Mouse (Mus musculus) intestine, embryonic 14.5 days (tissue): Measurements from ENCODE around the gene Irf4. TPM values are rescaled to one million over a fixed set of nuclear protein-coding genes. Genes with fewer than 3 reads are reported as not detected.
A peak's percentile ranks its signal among the peaks of the same experiment; 100 is the strongest.

Source experiments
- ATAC-seq: fragments of 200-750 bp; cut with Nextera tagmentation; replicated peaks from 2 replicates; pipeline ENCODE4 v1.8.0; 2017; ENCODE audit warnings: low read depth, moderate number of reproducible peaks, moderate TSS enrichment, moderate library complexity; ENCODE audit not compliant: low FRiP score, low TSS enrichment
- DNase-seq: peaks from one replicate; pipeline ENCODE4 v3.0.0-alpha.2; 2018; ENCODE audit warnings: low spot score
- H3K27ac ChIP-seq: fragments of 300-500 bp; sonication (generic); 2 replicates; pipeline ENCODE4 v1.5.1; 2014; ENCODE audit warnings: low read depth, mild to moderate bottlenecking, control low read depth
- H3K27me3 ChIP-seq: fragments of 300-500 bp; sonication (generic); replicated peaks from 2 replicates; pipeline ENCODE4 v1.6.1; 2014; ENCODE audit warnings: low read length, control low read depth; ENCODE audit not compliant: control insufficient read depth, insufficient read depth
- H3K36me3 ChIP-seq: fragments of 300-500 bp; sonication (generic); 2 replicates; pipeline ENCODE4 v1.6.1; 2014; ENCODE audit warnings: low read length, control low read depth; ENCODE audit not compliant: control insufficient read depth, insufficient read depth
- H3K4me1 ChIP-seq: fragments of 300-500 bp; sonication (generic); replicated peaks from 2 replicates; pipeline ENCODE4 v1.6.1; 2014; ENCODE audit warnings: low read length, control low read depth, mixed read lengths; ENCODE audit not compliant: control insufficient read depth, insufficient read depth
- H3K4me2 ChIP-seq: fragments of 300-500 bp; sonication (generic); 2 replicates; pipeline ENCODE4 v1.6.1; 2014; ENCODE audit warnings: low read length
- H3K4me3 ChIP-seq: fragments of 300-500 bp; sonication (generic); 2 replicates; pipeline ENCODE4 v1.5.1; 2014; ENCODE audit warnings: low read depth, low read length, control low read depth, mixed read lengths
- H3K9ac ChIP-seq: fragments of 300-500 bp; sonication (generic); 2 replicates; pipeline ENCODE4 v1.6.1; 2014; ENCODE audit warnings: mild to moderate bottlenecking, low read length
- H3K9me3 ChIP-seq: fragments of 300-500 bp; sonication (generic); 2 replicates; pipeline ENCODE4 v1.6.1; 2016; ENCODE audit warnings: low read length, control low read depth; ENCODE audit not compliant: control insufficient read depth
- WGBS: fragments of 180-500 bp; shearing (Covaris S2); extraction: QIAGEN DNeasy Blood & Tissue Kit; methylation state at CpG from one replicate; pipeline ENCODE4 v1.1.7; 2014; 5-methylcytosine and 5-hydroxymethylcytosine counted together
- polyA plus RNA-seq: library from polyadenylated mRNA; unstranded; fragments of >200 nt; fragmentation: Nextera tagmentation; extraction: Ambion mirVana; gene quantifications from 2 replicates; pipeline ENCODE4 v1.2.1, GENCODE M21; 2014

The Irf4 gene
- polyA plus RNA-seq, 1 experiment from 2014 or later, result 0.04 TPM

DNA sequence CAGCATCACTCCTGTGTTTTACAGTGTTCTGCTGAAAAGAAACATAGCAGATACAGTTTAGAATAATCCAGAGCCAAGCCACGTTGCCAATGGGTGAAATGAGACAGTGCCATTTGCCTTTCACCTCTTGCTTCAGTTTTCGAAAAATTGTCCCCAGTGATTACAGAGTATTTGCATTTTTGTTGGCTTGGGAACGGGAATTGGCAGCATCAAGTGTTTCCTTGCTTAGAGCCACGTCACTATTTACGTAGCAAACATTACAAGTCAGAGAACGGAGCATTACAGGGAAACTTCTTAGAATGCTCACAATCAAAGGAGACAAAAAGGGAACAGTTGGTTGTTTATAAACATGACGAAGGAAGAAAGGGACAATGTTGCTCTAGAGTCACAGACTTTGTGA lies 3.9 kb upstream of the Irf4 start:
- Histone ChIP-seq H3K4me1 (0 out of 2 replicates have a peak, but pooled peaks cover 4% of the 10 kb centered on the region), H3K4me2 (no peak overlapping the region), H3K27ac (no peak overlapping the region), H3K27me3 (peaks cover 34% of the 10 kb centered on the region), H3K9me3 (no peaks in the 10 kb centered on the region), H3K4me3 (no peak overlapping the region), H3K36me3 (no peaks in the 10 kb centered on the region), H3K9ac (no peak overlapping the region)
- WGBS, result 68% methylated on average over 7 of the region's 7 CpGs
- no peak for ATAC-seq
- no peak for DNase-seq

DNA sequence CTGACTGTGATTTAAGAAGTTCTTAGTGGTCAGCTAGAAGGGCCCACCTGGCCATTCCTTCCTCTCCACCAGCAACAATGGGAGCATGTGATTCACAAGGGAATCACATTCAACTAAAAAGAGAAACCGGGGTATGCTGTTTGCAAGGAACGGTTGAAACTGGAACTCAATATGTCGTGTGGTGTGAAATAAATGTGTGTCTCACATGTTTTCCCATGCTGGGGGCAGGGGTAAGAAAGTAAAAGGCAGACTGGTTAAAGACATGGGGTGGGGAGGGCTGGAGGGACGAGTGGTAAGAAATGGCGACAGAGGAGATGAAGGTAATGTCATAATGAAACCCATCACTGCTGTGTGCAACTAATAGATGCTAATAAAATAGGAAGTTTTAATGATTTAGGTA lies 2.0 kb upstream of the Irf4 start:
- WGBS, result 74% methylated on average over 5 of the region's 5 CpGs
- no peak for ATAC-seq
- Histone ChIP-seq H3K4me1 (0 out of 2 replicates have a peak, but pooled peaks cover 4% of the 10 kb centered on the region), H3K9ac (no peak overlapping the region), H3K4me3 (no peak overlapping the region), H3K9me3 (no peaks in the 10 kb centered on the region), H3K27ac (no peak overlapping the region), H3K4me2 (no peak overlapping the region), H3K36me3 (no peaks in the 10 kb centered on the region), H3K27me3 (peaks cover 53% of the 10 kb centered on the region)
- no peak for DNase-seq

DNA sequence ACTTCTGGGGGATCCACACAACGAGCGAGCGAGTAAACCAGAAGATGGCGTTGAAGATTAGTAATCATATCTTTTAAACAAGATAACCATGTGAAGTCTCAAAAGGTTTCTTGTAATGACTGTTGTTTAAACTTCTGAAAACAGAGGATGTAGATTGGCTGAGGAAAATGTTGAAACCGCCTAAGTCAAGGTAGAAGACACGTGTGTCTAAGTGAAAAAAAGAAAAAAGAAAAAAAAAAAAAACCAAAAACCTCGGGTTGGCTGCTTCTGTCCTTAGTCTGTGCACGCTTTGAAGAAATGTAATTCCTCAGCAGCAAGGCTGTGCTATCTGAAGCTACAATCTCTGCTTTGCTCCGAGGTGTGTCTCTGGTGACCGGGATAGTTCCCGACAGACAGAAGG lies 1.5 kb upstream of the Irf4 start:
- Histone ChIP-seq H3K4me1 (0 out of 2 replicates have a peak, but pooled peaks cover 4% of the 10 kb centered on the region), H3K27me3 (peaks cover 58% of the 10 kb centered on the region)
- 62% methylated on average over 11 of the region's 11 CpGs for WGBS

GRCm38 (mm10) chr13:30748321-30748720 lies 705 bp upstream of the Irf4 start:
- no peak for DNase-seq

More for the DNA sequence above, 1.5 kb upstream of the Irf4 start:
- H3K9ac ChIP-seq, result no peak overlapping the region
- no peak for ATAC-seq
- no peaks in the 10 kb centered on the region for H3K9me3 ChIP-seq
- H3K36me3 ChIP-seq, result no peaks in the 10 kb centered on the region
- no peak overlapping the region for H3K4me3 ChIP-seq
- no peak overlapping the region for H3K4me2 ChIP-seq
- no peak for DNase-seq
- H3K27ac ChIP-seq, result no peak overlapping the region

GRCm38 (mm10) chr13:30749557-30750141 lies 623 bp downstream of the Irf4 start:
- H3K27me3 ChIP-seq, result peaks cover 61% of the 10 kb centered on the region
- H3K27ac ChIP-seq, result no peak overlapping the region
- H3K9ac ChIP-seq, result no peak overlapping the region
- peak overlapping the region; percentile 36 for H3K4me3 ChIP-seq
- H3K4me2 ChIP-seq, result peak overlapping the region; percentile 60
- no peaks in the 10 kb centered on the region for H3K36me3 ChIP-seq
- 0 out of 2 replicates have a peak, but pooled peaks cover 4% of the 10 kb centered on the region for H3K4me1 ChIP-seq
- ATAC-seq, result no peak
- WGBS, result 3% methylated on average over 11 of the region's 11 CpGs
- DNase-seq, result peak; percentile 59
- no peaks in the 10 kb centered on the region for H3K9me3 ChIP-seq

More at GRCm38 (mm10) chr13:30748321-30748720, 705 bp upstream of the Irf4 start:
- ATAC-seq, result no peak
- Histone ChIP-seq H3K27me3 (peaks cover 61% of the 10 kb centered on the region), H3K4me1 (0 out of 2 replicates have a peak, but pooled peaks cover 4% of the 10 kb centered on the region), H3K4me3 (no peak overlapping the region), H3K9ac (no peak overlapping the region), H3K27ac (no peak overlapping the region), H3K36me3 (no peaks in the 10 kb centered on the region), H3K4me2 (no peak overlapping the region; the same call in 1 of the 2 replicates), H3K9me3 (no peaks in the 10 kb centered on the region)
- 51% methylated on average over 11 of the region's 11 CpGs for WGBS

- H3K4me3 ChIP-seq, result peak overlapping the region; percentile 32
- H3K36me3 ChIP-seq, result no peaks in the 10 kb centered on the region
- DNase-seq, result peak; percentile 65
- WGBS, result 3% methylated on average over 33 of the region's 33 CpGs
- no peak overlapping the region for H3K27ac ChIP-seq
- no peak overlapping the region for H3K9ac ChIP-seq
- peak overlapping the region; percentile 54 for H3K4me2 ChIP-seq
- H3K4me1 ChIP-seq, result 0 out of 2 replicates have a peak, but pooled peaks cover 4% of the 10 kb centered on the region
- no peaks in the 10 kb centered on the region for H3K9me3 ChIP-seq
- ATAC-seq, result no peak
- H3K27me3 ChIP-seq, result peaks cover 59% of the 10 kb centered on the region
These were observed 1.7 kb downstream of the Irf4 start for GRCm38 (mm10) chr13:30750461-30751303.

GRCm38 (mm10) chr13:30751304-30751580 lies 2.2 kb downstream of the Irf4 start:
- WGBS, result 31% methylated on average over 6 of the region's 6 CpGs
- ATAC-seq, result no peak
- H3K9ac ChIP-seq, result no peak overlapping the region
- no peak overlapping the region for H3K4me3 ChIP-seq
- DNase-seq, result no peak
- no peak overlapping the region for H3K27ac ChIP-seq
- peaks cover 57% of the 10 kb centered on the region for H3K27me3 ChIP-seq
- no peaks in the 10 kb centered on the region for H3K36me3 ChIP-seq
- H3K9me3 ChIP-seq, result no peaks in the 10 kb centered on the region
- 0 out of 2 replicates have a peak, but pooled peaks cover 4% of the 10 kb centered on the region for H3K4me1 ChIP-seq
- no peak overlapping the region for H3K4me2 ChIP-seq

- Histone ChIP-seq H3K27ac (no peak overlapping the region), H3K36me3 (no peaks in the 10 kb centered on the region), H3K4me1 (0 out of 2 replicates have a peak, but pooled peaks cover 4% of the 10 kb centered on the region), H3K9ac (no peak overlapping the region), H3K4me3 (no peak overlapping the region), H3K4me2 (no peak overlapping the region), H3K9me3 (no peaks in the 10 kb centered on the region), H3K27me3 (peaks cover 51% of the 10 kb centered on the region)
- 79% methylated on average over 4 of the region's 4 CpGs for WGBS
- no peak for ATAC-seq
- no peak for DNase-seq
These were observed 3.7 kb downstream of the Irf4 start for GRCm38 (mm10) chr13:30752581-30753187.
